Comparison of ENCODE assay signal across 24 mouse cellular contexts in the genomic region with DNA sequence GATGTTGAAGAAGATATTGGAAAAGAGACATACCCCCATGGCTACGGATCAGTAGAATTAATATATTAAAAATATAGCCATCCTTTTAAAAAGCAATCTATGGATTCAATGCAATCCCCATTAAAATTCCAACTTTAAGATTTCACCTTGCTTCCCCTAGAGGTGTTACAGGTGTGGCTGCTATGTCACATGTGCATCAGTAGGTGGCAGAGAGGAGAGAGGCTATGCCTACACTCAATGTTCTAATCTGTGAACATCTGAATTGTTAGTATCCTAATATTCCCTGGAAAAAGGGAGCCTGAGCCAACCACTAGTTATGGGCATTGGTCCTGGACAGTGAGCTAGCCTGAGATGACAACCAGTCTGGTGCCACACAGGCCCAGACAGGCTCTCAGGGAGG.
DNase-seq lines count a peak whose midpoint lies in the region; ATAC-seq and TF ChIP-seq lines count a peak whose summit lies in the region.
"Had no signal": no experiment of that assay in that cellular context is flagged by ENCODE, and none has a peak within 500 bp of the region (broad histone marks: within the 10 kb centered on the region; RNA-seq: fewer than 3 reads in every experiment).

No protein-coding gene starts in this region.

- no peak overlapping the region for H3K9ac ChIP-seq in intestine, postnatal 0 days (ENCODE audit: low read depth, low read length)
- no peak overlapping the region for H3K9ac ChIP-seq in intestine, embryonic 15.5 days
- H3K9ac ChIP-seq in liver, postnatal 0 days (replicated peaks): no peak overlapping the region
- no peak overlapping the region for H3K9ac ChIP-seq in MEL (ENCODE audit: control insufficient read depth, low read depth, low read length, poor library complexity, severe bottlenecking)
- no peak overlapping the region for H3K9ac ChIP-seq in stomach, postnatal 0 days (ENCODE audit: low read length)
- H3K9ac ChIP-seq: embryonic facial prominence, embryonic 12.5 days; heart, embryonic 13.5 days; hindbrain, embryonic 14.5 days; limb, embryonic 12.5 days; liver, embryonic 14.5 days; midbrain, embryonic 12.5 days had no signal

- no peak overlapping the region for H3K27ac ChIP-seq in intestine, postnatal 0 days (ENCODE audit: low read depth, low read length)
- H3K27ac ChIP-seq in intestine, embryonic 15.5 days: no peak overlapping the region
- no peak overlapping the region for H3K27ac ChIP-seq in liver, postnatal 0 days (ENCODE audit: low read depth)
- H3K27ac ChIP-seq in MEL (ENCODE audit: control insufficient read depth, low read depth, low read length): no peak overlapping the region
- no peak overlapping the region for H3K27ac ChIP-seq in stomach, postnatal 0 days (replicated peaks)
- H3K27ac ChIP-seq in midbrain, embryonic 10.5 days (replicated peaks): no peak overlapping the region
- H3K27ac ChIP-seq: embryonic facial prominence, embryonic 12.5 days; heart, embryonic 13.5 days; hindbrain, embryonic 14.5 days; limb, embryonic 12.5 days; liver, embryonic 14.5 days; midbrain, embryonic 12.5 days had no signal

- peak; percentile 8 for TF ChIP-seq RAD21 in MEL (IDR thresholded peaks at IDR 0.05; ENCODE audit: low read depth, low read length)

- H3K4me2 ChIP-seq in intestine, postnatal 0 days (replicated peaks; ENCODE audit: low read depth): no peak overlapping the region
- H3K4me2 ChIP-seq in intestine, embryonic 15.5 days (replicated peaks): no peak overlapping the region
- no peak overlapping the region for H3K4me2 ChIP-seq in liver, postnatal 0 days (ENCODE audit: low read depth, low read length)
- no peak overlapping the region for H3K4me2 ChIP-seq in stomach, postnatal 0 days (replicated peaks; ENCODE audit: low read depth)
- H3K4me2 ChIP-seq: embryonic facial prominence, embryonic 12.5 days; heart, embryonic 13.5 days; hindbrain, embryonic 14.5 days; limb, embryonic 12.5 days; midbrain, embryonic 12.5 days had no signal

- H3K4me1 ChIP-seq in intestine, postnatal 0 days (replicated peaks; ENCODE audit: control insufficient read depth, insufficient read depth, low read length): no peaks in the 10 kb centered on the region
- H3K4me1 ChIP-seq in intestine, embryonic 15.5 days (replicated peaks): no peaks in the 10 kb centered on the region
- H3K4me1 ChIP-seq in liver, postnatal 0 days (ENCODE audit: insufficient read depth): no peaks in the 10 kb centered on the region
- H3K4me1 ChIP-seq in MEL (ENCODE audit: control insufficient read depth in 1 of 2, insufficient read depth in 2 of 2, low read length in 2 of 2): no peaks in the 10 kb centered on the region
- no peaks in the 10 kb centered on the region for H3K4me1 ChIP-seq in stomach, postnatal 0 days (replicated peaks; ENCODE audit: control insufficient read depth, insufficient read depth)
- H3K4me1 ChIP-seq in midbrain, embryonic 10.5 days: no peaks in the 10 kb centered on the region
- H3K4me1 ChIP-seq: embryonic facial prominence, embryonic 12.5 days; heart, embryonic 13.5 days; limb, embryonic 12.5 days; midbrain, embryonic 12.5 days had no signal

- no peak overlapping the region for H3K4me3 ChIP-seq in intestine, postnatal 0 days (ENCODE audit: low read depth, low read length)
- no peak overlapping the region for H3K4me3 ChIP-seq in intestine, embryonic 15.5 days (replicated peaks)
- no peak overlapping the region for H3K4me3 ChIP-seq in liver, postnatal 0 days (ENCODE audit: low read depth, low read length)
- no peak overlapping the region for H3K4me3 ChIP-seq in MEL (ENCODE audit: control insufficient read depth in 1 of 2, insufficient read depth in 1 of 2, low read depth in 2 of 2, low read length in 2 of 2)
- H3K4me3 ChIP-seq in stomach, postnatal 0 days (ENCODE audit: low read depth, low read length): no peak overlapping the region
- no peak overlapping the region for H3K4me3 ChIP-seq in midbrain, embryonic 10.5 days
- H3K4me3 ChIP-seq: embryonic facial prominence, embryonic 12.5 days; heart, embryonic 13.5 days; limb, embryonic 12.5 days; midbrain, embryonic 12.5 days had no signal

- no peak for ATAC-seq in intestine, postnatal 0 days
- no peak for ATAC-seq in intestine, embryonic 15.5 days
- ATAC-seq in liver, postnatal 0 days: no peak
- ATAC-seq in stomach, postnatal 0 days (ENCODE audit: low FRiP score, low TSS enrichment): no peak
- ATAC-seq: intestine, embryonic 16.5 days; Patski had no signal

- H3K9me3 ChIP-seq in intestine, postnatal 0 days (ENCODE audit: control insufficient read depth): no peaks in the 10 kb centered on the region
- no peaks in the 10 kb centered on the region for H3K9me3 ChIP-seq in intestine, embryonic 15.5 days
- no peaks in the 10 kb centered on the region for H3K9me3 ChIP-seq in liver, postnatal 0 days (ENCODE audit: low read length)
- H3K9me3 ChIP-seq in MEL (replicated peaks; ENCODE audit: insufficient read depth, low read length): no peaks in the 10 kb centered on the region
- H3K9me3 ChIP-seq in stomach, postnatal 0 days (ENCODE audit: control insufficient read depth, low read length): no peaks in the 10 kb centered on the region
- no peaks in the 10 kb centered on the region for H3K9me3 ChIP-seq in midbrain, embryonic 10.5 days (replicated peaks)
- H3K9me3 ChIP-seq: embryonic facial prominence, embryonic 12.5 days; heart, embryonic 13.5 days; limb, embryonic 12.5 days; midbrain, embryonic 12.5 days had no signal

- H3K27me3 ChIP-seq in intestine, postnatal 0 days (replicated peaks; ENCODE audit: control insufficient read depth, insufficient read depth, low read length): no peaks in the 10 kb centered on the region
- H3K27me3 ChIP-seq in intestine, embryonic 15.5 days (replicated peaks): no peaks in the 10 kb centered on the region
- no peaks in the 10 kb centered on the region for H3K27me3 ChIP-seq in liver, postnatal 0 days (ENCODE audit: insufficient read depth, low read length)
- no peaks in the 10 kb centered on the region for H3K27me3 ChIP-seq in MEL (ENCODE audit: control insufficient read depth in 1 of 2, insufficient read depth in 2 of 2, low read length in 2 of 2)
- no peaks in the 10 kb centered on the region for H3K27me3 ChIP-seq in stomach, postnatal 0 days (ENCODE audit: control insufficient read depth, insufficient read depth, low read length)
- H3K27me3 ChIP-seq in midbrain, embryonic 10.5 days (ENCODE audit: low read depth, poor library complexity, severe bottlenecking): no peaks in the 10 kb centered on the region
- H3K27me3 ChIP-seq: embryonic facial prominence, embryonic 12.5 days; heart, embryonic 13.5 days; limb, embryonic 12.5 days; midbrain, embryonic 12.5 days; Patski had no signal

- no peak for TF ChIP-seq EP300 in liver, postnatal 0 days (IDR thresholded peaks at IDR 0.05; ENCODE audit: low read depth)
- no peak for TF ChIP-seq EP300 in MEL (IDR thresholded peaks at IDR 0.05; ENCODE audit: low read depth in 1 of 2, low read length in 2 of 2)
- TF ChIP-seq EP300 in stomach, postnatal 0 days (optimal IDR thresholded peaks at IDR 0.05): no peak

- no peak for DNase-seq in liver, postnatal 0 days
- DNase-seq in liver (no peak), MEL (ENCODE audit: low read depth, low spot score) (no peak)
- no peak for DNase-seq in stomach, postnatal 0 days (ENCODE audit: low spot score)
- no peak for DNase-seq in midbrain, embryonic 10.5 days (ENCODE audit: low spot score)
- DNase-seq: adrenal gland, adult 2 months; cerebellum, adult 18-20 months; cerebellum, postnatal 25 days; gastrocnemius, postnatal 14 days; heart, adult 11 months; heart, postnatal 14 days; kidney, postnatal 14 days; thymus, adult 2 months; thymus, postnatal 4 days had no signal

- TF ChIP-seq CTCF in intestine, postnatal 0 days (IDR thresholded peaks at IDR 0.05; ENCODE audit: low read depth): peak; percentile 66
- peak; percentile 25 for TF ChIP-seq CTCF in liver, postnatal 0 days (IDR thresholded peaks at IDR 0.05; ENCODE audit: low read depth)
- TF ChIP-seq CTCF in MEL (IDR thresholded peaks at IDR 0.05 in 2 of 3, conservative IDR thresholded peaks at IDR 0.05 in 1 of 3; ENCODE audit: control insufficient read depth in 1 of 3, insufficient read depth in 1 of 3, low read depth in 2 of 3, low read length in 3 of 3, poor library complexity in 1 of 3, severe bottlenecking in 1 of 3): peak in 1 of 3 experiments; percentile 27; a peak in 2 of 6 replicates
- TF ChIP-seq CTCF in stomach, postnatal 0 days (IDR thresholded peaks at IDR 0.05; ENCODE audit: low read depth): peak; percentile 60

- WGBS in intestine, postnatal 0 days: 89% methylated on average over 1 of the region's 1 CpGs
- 89% methylated on average over 1 of the region's 1 CpGs for WGBS in intestine, embryonic 15.5 days
- whole genome bisulfite sequencing in liver, postnatal 0 days (ENCODE audit: insufficient replicate concordance): 76% methylated on average over 1 of the region's 1 CpGs
- 89% methylated on average over 1 of the region's 1 CpGs for WGBS in stomach, postnatal 0 days
- 93% methylated on average over 1 of the region's 1 CpGs for WGBS in midbrain, embryonic 10.5 days

- TF ChIP-seq POLR2A in MEL (IDR thresholded peaks at IDR 0.05; ENCODE audit: control insufficient read depth in 1 of 2, insufficient read depth in 1 of 2, low read depth in 1 of 2, low read length in 2 of 2, poor library complexity in 1 of 2): no peak

- no peaks in the 10 kb centered on the region for H3K79me2 ChIP-seq in MEL (ENCODE audit: control insufficient read depth, insufficient read depth, low read length, poor library complexity)

- H3K36me3 ChIP-seq in intestine, postnatal 0 days (ENCODE audit: control insufficient read depth, insufficient read depth): no peaks in the 10 kb centered on the region
- no peaks in the 10 kb centered on the region for H3K36me3 ChIP-seq in intestine, embryonic 15.5 days
- no peaks in the 10 kb centered on the region for H3K36me3 ChIP-seq in liver, postnatal 0 days (replicated peaks; ENCODE audit: insufficient read depth, low read length)
- H3K36me3 ChIP-seq in MEL (ENCODE audit: control insufficient read depth in 1 of 2, insufficient read depth in 2 of 2, low read length in 2 of 2): no peaks in the 10 kb centered on the region
- no peaks in the 10 kb centered on the region for H3K36me3 ChIP-seq in stomach, postnatal 0 days (ENCODE audit: control insufficient read depth, insufficient read depth, low read length)
- no peaks in the 10 kb centered on the region for H3K36me3 ChIP-seq in midbrain, embryonic 10.5 days
- H3K36me3 ChIP-seq: embryonic facial prominence, embryonic 12.5 days; heart, embryonic 13.5 days; limb, embryonic 12.5 days; midbrain, embryonic 12.5 days had no signal

TF ChIP-seq in MEL, 35 proteins besides CTCF, POLR2A, EP300 and RAD21:
- TF ChIP-seq SMC3 (IDR thresholded peaks at IDR 0.05; ENCODE audit: low read depth, low read length) (peak; percentile 38), MYC (IDR thresholded peaks at IDR 0.05; ENCODE audit: low read depth, low read length) (no peak)
